Mouse (Mus musculus): ENCODE results near the gene Samt2. TPM values are rescaled to one million over a fixed set of nuclear protein-coding genes. Genes with fewer than 3 reads are reported as not detected.
"Not testable (repeated sequence)": the region's sequence is repeated elsewhere in the genome, so short reads cannot be mapped to it uniquely, and the experiment has no call there.

The Samt2 gene
- not detected in 2 replicates for polyA plus RNA-seq (2012; ENCODE audit: insufficient read depth, insufficient read length, low replicate concordance, missing spikeins)

GRCm38 (mm10) chrX:154579260-154579659 is at the start of gene Samt2:
TSS of gene Samt2 (minus strand) at chrX:154579360.
- H3K27ac ChIP-seq (ENCODE audit: insufficient read depth, low read depth, low read length); H3K4me3 ChIP-seq (ENCODE audit: insufficient read depth, low read depth, low read length); H3K4me1 ChIP-seq (ENCODE audit: control insufficient read depth, insufficient read depth, low read length): not testable (repeated sequence)
- 84% methylated on average over 2 of the region's 2 CpGs for WGBS

Other genes with a start within 250 kb of the Samt2 start
- not detected in 2 replicates for gene 4930524N10Rik, start 236.0 kb downstream of the Samt2 start, polyA plus RNA-seq (2012; ENCODE audit: insufficient read depth, insufficient read length, low replicate concordance, missing spikeins)
- not detected in 2 replicates for gene Samt4, start 97.4 kb downstream of the Samt2 start, polyA plus RNA-seq (2012; ENCODE audit: insufficient read depth, insufficient read length, low replicate concordance, missing spikeins)

All from olfactory bulb, adult 2 months (tissue).